Mouse (Mus musculus) liver, postnatal 0 days (tissue): ENCODE measurements at regions not wholly inside any gene's neighbourhood (a gene's known extent, or its start where the extent isn't known, plus 50 kb on each side); places are given as distances from the start of the nearest gene placed in this dataset.

Experiments used
- ATAC-seq: fragments of 200-750 bp; cut with Nextera tagmentation; 2 replicates; pipeline ENCODE4 v1.8.0; 2017; ENCODE audit warnings: mild to moderate bottlenecking, moderate library complexity
- DNase-seq: peaks from one replicate; pipeline ENCODE4 v3.0.0-alpha.2; 2016
- H3K27ac ChIP-seq: fragments of 300-500 bp; sonication (generic); 2 replicates; pipeline ENCODE4 v1.5.1; 2014; ENCODE audit warnings: antibody characterized with exemption, moderate library complexity, mild to moderate bottlenecking, low read depth
- H3K27me3 ChIP-seq: fragments of 300-500 bp; sonication (generic); 2 replicates; pipeline ENCODE4 v1.6.1; 2014; ENCODE audit warnings: low read length, control low read depth, mixed read lengths; ENCODE audit not compliant: insufficient read depth
- H3K36me3 ChIP-seq: fragments of 300-500 bp; sonication (generic); replicated peaks from 2 replicates; pipeline ENCODE4 v1.6.1; 2014; ENCODE audit warnings: mild to moderate bottlenecking, control low read depth, low read length, moderate library complexity, mixed read lengths; ENCODE audit not compliant: insufficient read depth
- H3K4me1 ChIP-seq: fragments of 300-500 bp; sonication (generic); 2 replicates; pipeline ENCODE4 v1.6.1; 2014; ENCODE audit warnings: antibody characterized with exemption, mild to moderate bottlenecking, control low read depth; ENCODE audit not compliant: insufficient read depth
- H3K4me2 ChIP-seq: fragments of 300-500 bp; sonication (generic); 2 replicates; pipeline ENCODE4 v1.6.1; 2014; ENCODE audit warnings: low read depth, mild to moderate bottlenecking, low read length, moderate library complexity, mixed read lengths
- H3K4me3 ChIP-seq: fragments of 300-500 bp; sonication (generic); 2 replicates; pipeline ENCODE4 v1.5.1; 2014; ENCODE audit warnings: low read depth, low read length
- H3K9ac ChIP-seq: fragments of 300-500 bp; sonication (generic); replicated peaks from 2 replicates; pipeline ENCODE4 v1.6.1; 2014; ENCODE audit warnings: mild to moderate bottlenecking, moderate library complexity
- H3K9me3 ChIP-seq: fragments of 300-500 bp; sonication (generic); 2 replicates; pipeline ENCODE4 v1.6.1; 2016; ENCODE audit warnings: mild to moderate bottlenecking, control low read depth, low read length, mixed read lengths
- CTCF ChIP-seq: sonication (generic); IDR thresholded peaks from 2 replicates; pipeline ENCODE4 v1.5.1; 2016; ENCODE audit warnings: antibody characterized with exemption, low read depth
- EP300 ChIP-seq: IDR thresholded peaks from 2 replicates; pipeline ENCODE4 v1.6.1; 2016; ENCODE audit warnings: antibody characterized with exemption, low read depth, mild to moderate bottlenecking
- WGBS: fragments of 180-500 bp; shearing (Covaris S2); extraction: QIAGEN DNeasy Blood & Tissue Kit; methylation state at CpG from one replicate; pipeline ENCODE4 v1.1.7; 2014; ENCODE audit not compliant: insufficient replicate concordance; 5-methylcytosine and 5-hydroxymethylcytosine counted together

DNA sequence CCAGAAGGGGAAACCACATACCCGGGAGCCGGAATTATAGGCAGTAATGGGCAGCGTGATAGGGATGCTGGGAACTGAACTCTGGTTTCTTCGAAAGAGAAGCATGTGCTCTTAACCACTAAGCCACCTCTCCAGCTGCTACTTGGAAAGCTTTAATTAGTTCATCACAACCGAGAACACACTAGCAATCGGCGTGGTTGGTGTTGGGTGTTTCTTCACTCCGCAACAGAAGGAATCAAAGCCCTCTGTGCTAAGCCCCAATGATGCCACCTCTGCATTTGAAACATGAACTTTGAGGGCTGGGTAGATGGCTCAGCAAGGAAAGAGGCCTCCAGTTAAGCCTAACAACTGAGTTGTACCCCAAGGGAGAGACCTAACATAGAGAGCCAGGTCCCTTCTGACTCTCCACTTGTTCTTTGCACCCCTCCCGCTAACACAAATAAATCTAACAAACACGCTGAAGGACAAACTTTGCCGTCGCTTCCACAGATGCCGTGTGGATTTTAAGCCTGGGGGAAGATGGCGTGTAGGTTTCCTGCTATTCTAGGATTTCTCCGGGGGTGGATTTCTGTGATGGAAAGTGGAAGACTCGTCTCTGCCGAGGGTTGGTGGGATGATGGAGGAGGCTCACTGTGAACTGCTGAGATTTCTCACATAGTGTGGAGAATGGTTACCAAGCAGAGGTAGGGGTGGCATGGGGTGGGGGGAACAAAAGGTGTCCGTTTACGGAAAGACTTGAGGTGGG is 257.4 kb downstream of the Diras2 start:
- H3K9me3 ChIP-seq, result no peaks in the 10 kb centered on the region
- no peak overlapping the region for H3K4me2 ChIP-seq
- no peak overlapping the region for H3K4me3 ChIP-seq
- ATAC-seq (no peak), DNase-seq (no peak)
- H3K9ac ChIP-seq, result no peak overlapping the region
- H3K36me3 ChIP-seq, result no peaks in the 10 kb centered on the region
- no peaks in the 10 kb centered on the region; the same call in 1 of the 2 replicates for H3K4me1 ChIP-seq
- TF ChIP-seq EP300 (no peak), CTCF (no peak)
- no peaks in the 10 kb centered on the region for H3K27me3 ChIP-seq
- no peak overlapping the region for H3K27ac ChIP-seq
- 77% methylated on average over 19 of the region's 19 CpGs for WGBS

DNA sequence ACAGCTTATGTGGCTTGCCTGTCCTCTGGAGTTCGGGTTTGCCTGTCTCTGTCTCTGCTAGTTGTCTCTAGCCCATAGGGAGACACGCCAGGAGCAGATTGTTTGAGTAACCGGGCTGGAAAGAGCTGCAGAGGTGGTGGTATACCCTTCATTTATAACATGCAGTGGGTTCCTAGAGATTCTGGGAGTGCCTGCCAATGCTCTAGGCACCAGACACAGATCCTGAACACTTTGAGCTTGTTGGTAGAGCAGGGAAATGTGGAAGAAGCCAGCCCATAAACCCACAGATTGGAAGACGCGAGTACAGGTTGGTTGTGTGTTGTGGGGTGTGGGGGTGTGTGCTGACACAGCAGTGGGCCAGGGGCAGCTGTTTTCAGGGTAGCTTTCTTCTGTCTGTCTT is 255.9 kb downstream of the Diras2 start:
- Histone ChIP-seq H3K9ac (no peak overlapping the region), H3K4me3 (no peak overlapping the region), H3K9me3 (no peaks in the 10 kb centered on the region), H3K27ac (no peak overlapping the region), H3K27me3 (no peaks in the 10 kb centered on the region), H3K4me1 (no peaks in the 10 kb centered on the region; the same call in 1 of the 2 replicates), H3K36me3 (no peaks in the 10 kb centered on the region), H3K4me2 (no peak overlapping the region)
- ATAC-seq (no peak), DNase-seq (no peak)
- no peak for TF ChIP-seq EP300
- 62% methylated on average over 5 of the region's 5 CpGs for WGBS

DNA sequence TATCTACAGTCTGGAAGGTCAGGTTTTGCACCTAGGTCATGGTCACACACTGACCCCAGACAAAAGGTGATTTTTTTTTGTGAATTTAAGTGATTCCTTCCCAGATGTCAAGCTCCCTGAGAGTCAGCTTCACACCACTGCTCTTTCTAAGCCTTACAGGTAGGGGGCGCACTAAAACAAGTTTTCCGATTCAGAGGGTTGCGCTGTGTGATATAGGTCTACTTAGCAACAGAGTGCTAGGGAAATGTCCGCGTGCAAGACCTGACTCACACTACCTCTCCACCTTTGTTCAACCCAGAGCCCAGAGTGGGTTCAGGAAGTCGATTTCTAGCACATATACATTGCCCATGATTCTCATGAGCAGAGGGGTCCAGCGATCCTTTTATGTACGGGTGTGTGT is 255.4 kb downstream of the Diras2 start:
- Histone ChIP-seq H3K9ac (no peak overlapping the region), H3K4me1 (no peaks in the 10 kb centered on the region; the same call in 1 of the 2 replicates), H3K27me3 (no peaks in the 10 kb centered on the region), H3K36me3 (no peaks in the 10 kb centered on the region), H3K4me2 (no peak overlapping the region), H3K27ac (no peak overlapping the region), H3K4me3 (no peak overlapping the region), H3K9me3 (no peaks in the 10 kb centered on the region)
- WGBS, result 5% methylated on average over 8 of the region's 8 CpGs
- TF ChIP-seq EP300, result no peak
- TF ChIP-seq CTCF, result peak; percentile 79
- DNase-seq, result peak; percentile 52
- ATAC-seq, result no peak

GRCm38 (mm10) chr13:52277195-52277594 is 253.9 kb downstream of the Diras2 start:
- H3K4me1 ChIP-seq, result no peaks in the 10 kb centered on the region; the same call in 1 of the 2 replicates
- WGBS, result 32% methylated on average over 3 of the region's 3 CpGs
- no peak overlapping the region for H3K9ac ChIP-seq
- no peak overlapping the region for H3K4me3 ChIP-seq
- H3K4me2 ChIP-seq, result no peak overlapping the region
- TF ChIP-seq CTCF (no peak), EP300 (no peak)
- H3K27me3 ChIP-seq, result no peaks in the 10 kb centered on the region
- H3K36me3 ChIP-seq, result no peaks in the 10 kb centered on the region
- no peak for DNase-seq
- no peaks in the 10 kb centered on the region for H3K9me3 ChIP-seq
- no peak for ATAC-seq
- H3K27ac ChIP-seq, result no peak overlapping the region

- Histone ChIP-seq H3K4me3 (no peak overlapping the region), H3K4me2 (no peak overlapping the region), H3K9me3 (no peaks in the 10 kb centered on the region), H3K9ac (no peak overlapping the region), H3K27ac (no peak overlapping the region), H3K36me3 (no peaks in the 10 kb centered on the region), H3K4me1 (no peaks in the 10 kb centered on the region; the same call in 1 of the 2 replicates), H3K27me3 (no peaks in the 10 kb centered on the region)
- 64% methylated on average over 1 of the region's 1 CpGs for WGBS
- DNase-seq, result no peak
- ATAC-seq, result no peak
- no peak for TF ChIP-seq CTCF
- no peak for TF ChIP-seq EP300
These were observed 252.2 kb downstream of the Diras2 start for GRCm38 (mm10) chr13:52278831-52279230.

DNA sequence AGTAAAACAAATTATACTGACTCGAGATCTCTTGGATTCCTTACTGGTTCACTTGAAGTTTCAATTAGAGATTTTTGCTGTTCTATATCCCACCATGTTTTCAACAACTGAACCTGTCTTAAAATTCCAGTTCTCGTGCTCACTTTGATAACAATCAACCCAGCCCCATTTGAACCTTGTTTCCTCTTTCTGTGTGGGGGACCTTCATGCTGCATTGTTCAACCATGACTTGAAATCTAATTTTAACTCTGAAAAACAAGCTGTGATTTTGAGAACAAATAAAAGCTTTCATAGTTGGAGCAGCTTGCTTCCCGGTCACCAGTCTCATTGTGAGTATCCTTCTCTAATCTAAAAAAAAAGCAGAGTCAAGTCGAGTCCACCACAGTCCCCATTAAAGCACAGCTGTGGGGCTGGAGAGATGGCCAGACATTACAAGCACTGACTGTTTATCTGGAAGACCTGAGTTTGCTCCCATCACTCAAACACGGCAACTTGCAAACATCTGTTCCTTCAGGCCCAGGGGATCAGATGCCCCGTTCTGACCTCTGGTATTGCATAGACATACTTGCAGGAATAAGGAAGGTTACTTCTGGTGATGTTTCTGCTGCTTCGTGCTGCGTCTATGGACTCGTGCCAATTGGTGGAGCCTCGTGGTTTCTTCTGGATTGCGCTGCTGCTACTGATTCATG is 251.7 kb downstream of the Diras2 start:
- H3K4me3 ChIP-seq, result no peak overlapping the region
- TF ChIP-seq CTCF (no peak), EP300 (no peak)
- H3K4me1 ChIP-seq, result no peaks in the 10 kb centered on the region; the same call in 1 of the 2 replicates
- no peak overlapping the region for H3K4me2 ChIP-seq
- H3K27ac ChIP-seq, result no peak overlapping the region
- no peaks in the 10 kb centered on the region for H3K36me3 ChIP-seq
- H3K9me3 ChIP-seq, result no peaks in the 10 kb centered on the region
- 62% methylated on average over 11 of the region's 11 CpGs for WGBS
- no peak overlapping the region for H3K9ac ChIP-seq
- no peaks in the 10 kb centered on the region for H3K27me3 ChIP-seq
- no peak for ATAC-seq
- no peak for DNase-seq
